Mouse (Mus musculus): Measurements from ENCODE around the gene Ncoa7. TPM values are rescaled to one million over a fixed set of nuclear protein-coding genes. Genes with fewer than 3 reads are reported as not detected.
A peak's percentile ranks its signal among the peaks of the same experiment; 100 is the strongest.

Ncoa7 gene
- 10.1 and 11.3 TPM in 2 replicates for polyA plus RNA-seq (2016; fragmentation: Nextera tagmentation; extraction: Ambion mirVana)

DNA sequence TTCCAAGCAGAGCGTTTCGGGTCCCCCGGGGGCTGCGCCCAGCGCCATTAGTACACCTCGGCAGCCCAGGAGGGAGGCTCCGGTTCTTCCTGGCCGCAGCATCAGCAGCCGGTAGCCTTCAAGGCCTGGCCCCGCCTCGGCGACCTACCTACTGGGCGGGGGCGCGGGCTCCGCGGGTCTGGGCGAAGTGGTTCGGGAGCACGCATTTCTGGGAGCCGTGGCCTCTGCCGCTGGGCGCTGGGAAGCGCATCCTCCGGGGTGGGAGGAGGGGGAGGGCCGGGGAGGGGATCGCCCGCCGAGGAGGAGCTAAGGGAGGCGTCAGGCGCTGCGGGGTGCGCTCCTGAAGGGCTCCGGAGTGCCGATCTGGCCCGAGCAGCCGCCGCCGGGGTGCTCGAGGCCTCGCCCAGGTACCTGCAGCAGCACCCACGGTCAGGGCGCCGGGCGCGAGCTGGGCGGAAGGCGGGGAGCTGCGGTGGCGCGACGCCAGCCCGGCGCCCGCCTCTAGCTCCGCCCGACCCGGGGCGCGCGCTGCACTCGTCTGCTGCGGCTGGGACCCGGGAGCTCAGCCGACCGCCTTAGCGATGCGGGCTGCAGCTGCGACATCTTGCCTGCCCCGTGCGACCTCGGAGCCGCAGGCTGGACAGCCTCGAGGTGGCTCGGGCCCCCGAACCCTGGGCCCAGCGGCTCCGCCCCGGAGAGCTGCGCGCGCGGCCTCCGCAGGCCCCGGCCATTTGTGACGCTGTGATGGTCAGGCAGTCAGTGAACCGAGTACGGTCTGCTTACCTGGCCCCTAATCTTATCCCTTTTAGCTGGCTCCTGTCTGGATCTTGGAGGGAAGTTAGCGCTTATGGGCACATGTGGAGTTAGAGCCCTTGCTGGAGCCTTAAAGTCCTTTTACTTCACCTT, at the start of gene Ncoa7:
Gene Ncoa7 (minus strand): TSS at position 646 of the 906 bp plus-strand sequence.
- peak; percentile 92 for ATAC-seq (ENCODE audit: insufficient number of reproducible peaks, insufficient read depth, low FRiP score, low TSS enrichment, low read depth)
- Histone ChIP-seq H3K27ac (peak within 1 kb of the TSS; percentile 97), H3K4me3 (replicated peaks) (peak within 1 kb of the TSS; percentile 74), H3K36me3 (no peaks in the 10 kb centered on the region), H3K27me3 (no peaks in the 10 kb centered on the region), H3K9me3 (no peaks in the 10 kb centered on the region), H3K4me2 (peak within 1 kb of the TSS; percentile 59), H3K4me1 (replicated peaks) (peaks cover 5% of the 10 kb centered on the region; the same call in 1 of the 2 replicates), H3K9ac (replicated peaks) (peak within 1 kb of the TSS; percentile 85)
- WGBS, result under 1% methylated on average over 75 of the region's 89 CpGs

DNA sequence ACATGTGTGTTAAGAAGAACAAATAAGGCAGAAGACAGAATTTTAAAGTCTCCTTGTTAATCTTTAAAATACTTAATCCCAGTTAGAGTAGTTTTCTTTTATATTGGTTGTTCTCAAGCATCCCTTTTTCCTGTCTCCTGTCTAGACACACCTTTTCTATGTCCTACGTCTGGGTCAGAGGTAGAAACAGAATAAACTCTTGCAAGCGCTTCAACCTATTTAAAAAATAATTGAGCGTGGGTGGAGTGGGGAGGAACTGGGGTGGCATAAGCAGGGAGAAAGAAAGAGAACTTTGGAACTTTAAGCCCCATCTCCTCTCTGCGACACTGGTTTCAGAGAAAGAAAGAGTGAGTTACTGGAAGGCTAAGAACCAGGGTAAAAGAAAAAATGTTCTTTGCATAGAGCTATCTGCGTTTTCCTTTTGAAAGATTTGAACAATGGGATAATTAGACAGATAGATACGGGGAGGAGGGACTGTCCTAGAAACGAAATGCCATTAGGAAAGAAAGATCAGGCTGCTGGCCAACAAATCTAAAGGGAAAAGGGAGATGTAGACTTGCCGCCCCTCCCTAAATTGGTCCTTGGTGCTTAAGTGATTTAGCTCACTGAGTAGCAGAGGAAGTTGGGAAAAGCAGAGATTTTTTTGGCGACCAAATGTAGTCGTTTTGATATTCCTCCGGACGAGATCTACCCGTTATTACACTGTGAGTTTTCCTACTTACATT, 42.1 kb upstream of the Ncoa7 start:
- WGBS, result 13% methylated on average over 13 of the region's 13 CpGs
- peak overlapping the region; percentile 90 for H3K4me2 ChIP-seq
- no peak for ATAC-seq (ENCODE audit: insufficient number of reproducible peaks, insufficient read depth, low FRiP score, low TSS enrichment, low read depth)

DNA sequence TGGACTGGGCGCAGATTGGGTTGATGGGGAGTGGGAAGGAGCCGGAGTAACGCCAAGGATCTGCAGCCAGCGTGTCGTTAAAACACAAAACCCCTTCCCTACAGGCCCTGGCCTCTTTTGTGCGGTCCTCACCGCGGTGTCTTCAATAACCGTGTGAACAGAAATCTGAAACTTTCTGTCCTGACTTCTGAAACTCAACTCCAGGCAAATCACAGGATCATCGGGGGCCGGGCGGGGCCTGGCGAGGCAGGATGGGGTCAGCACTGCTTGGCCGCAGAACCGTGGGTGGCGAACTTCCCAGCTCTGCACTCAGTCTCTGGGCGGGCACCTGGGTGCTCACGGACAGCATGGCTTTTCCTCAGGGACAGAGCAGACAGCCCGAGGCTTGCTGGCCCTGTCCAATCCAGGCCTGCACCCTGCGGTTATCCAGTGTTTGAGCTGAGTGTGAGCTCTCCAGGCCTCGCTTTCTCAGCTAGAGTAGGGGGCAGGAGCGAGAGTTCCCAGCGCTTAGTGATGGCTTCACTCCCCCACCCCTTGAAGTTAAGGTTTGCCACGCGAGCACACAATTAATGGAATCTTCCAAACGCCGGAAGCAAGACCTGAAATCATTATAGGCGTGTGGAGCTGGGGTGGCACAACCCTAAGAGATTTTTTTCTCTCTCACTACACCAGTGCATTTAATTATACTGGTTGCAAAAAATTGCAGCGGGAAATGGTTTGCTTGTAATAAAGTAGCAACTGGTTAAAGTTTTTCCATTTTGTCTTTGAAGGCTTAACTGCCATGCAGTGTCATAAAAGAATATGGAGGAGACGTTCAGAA, 41.3 kb upstream of the Ncoa7 start:
- Histone ChIP-seq H3K4me3 (replicated peaks) (peak overlapping the region; percentile 59), H3K27me3 (peaks cover 52% of the 10 kb centered on the region), H3K9ac (replicated peaks) (0 out of 2 replicates have a peak overlapping the region, but pooled peaks have one; percentile 13), H3K4me2 (peak overlapping the region; percentile 90), H3K9me3 (no peaks in the 10 kb centered on the region), H3K36me3 (no peaks in the 10 kb centered on the region), H3K27ac (no peak overlapping the region), H3K4me1 (replicated peaks) (peaks cover 19% of the 10 kb centered on the region)
- ATAC-seq (ENCODE audit: insufficient number of reproducible peaks, insufficient read depth, low FRiP score, low TSS enrichment, low read depth), result 0 out of 2 replicates have a peak, but pooled peaks have one; percentile 7
- 1% methylated on average over 30 of the region's 30 CpGs for WGBS

More for the DNA sequence above, 42.1 kb upstream of the Ncoa7 start:
- Histone ChIP-seq H3K9me3 (no peaks in the 10 kb centered on the region), H3K4me3 (replicated peaks) (no peak overlapping the region), H3K27ac (no peak overlapping the region), H3K9ac (replicated peaks) (no peak overlapping the region), H3K36me3 (no peaks in the 10 kb centered on the region), H3K4me1 (replicated peaks) (peaks cover 19% of the 10 kb centered on the region), H3K27me3 (peaks cover 52% of the 10 kb centered on the region)

DNA sequence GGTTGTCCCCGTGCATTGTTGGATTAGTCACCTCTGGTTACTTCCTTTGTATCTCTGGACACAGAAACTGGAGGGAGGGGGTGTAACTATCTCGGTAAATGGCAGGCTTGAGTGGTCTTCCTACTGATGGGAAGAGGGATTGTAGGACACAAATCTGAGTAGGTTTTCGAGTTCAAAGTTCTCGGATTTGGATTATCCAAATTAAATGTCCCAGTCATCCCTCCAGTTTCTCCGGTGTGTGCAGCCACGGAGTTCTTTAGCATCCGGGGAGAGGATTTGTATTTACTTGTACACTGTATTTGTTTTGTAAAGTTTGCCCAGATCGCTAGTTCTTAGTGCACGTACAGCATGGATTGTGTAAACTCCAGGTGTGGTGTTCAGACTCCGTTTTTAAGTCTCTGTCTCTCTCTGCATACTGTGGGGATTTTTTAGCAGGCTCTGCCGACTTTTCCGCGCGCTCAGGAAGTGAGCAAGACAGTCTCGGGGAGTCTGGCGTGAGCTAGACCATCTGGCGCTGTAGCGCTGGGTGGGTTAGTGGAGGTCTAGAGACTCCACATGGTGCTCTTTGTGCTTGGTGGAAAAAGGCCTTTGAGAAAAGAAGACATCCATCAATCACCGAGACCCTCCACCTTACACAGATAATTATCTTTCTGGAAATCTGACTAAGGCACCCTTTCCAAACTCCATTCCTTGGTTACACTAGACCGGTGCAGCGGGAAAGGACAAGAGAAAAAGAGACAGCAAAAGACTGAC, 40.5 kb upstream of the Ncoa7 start:
- H3K9me3 ChIP-seq, result no peaks in the 10 kb centered on the region
- peaks cover 52% of the 10 kb centered on the region for H3K27me3 ChIP-seq
- H3K4me2 ChIP-seq, result peak overlapping the region; percentile 90
- WGBS, result under 1% methylated on average over 21 of the region's 21 CpGs
- H3K4me3 ChIP-seq (replicated peaks), result peak overlapping the region; percentile 59
- 0 out of 2 replicates have a peak overlapping the region, but pooled peaks have one; percentile 13 for H3K9ac ChIP-seq (replicated peaks)
- no peak overlapping the region for H3K27ac ChIP-seq
- H3K4me1 ChIP-seq (replicated peaks), result peaks cover 19% of the 10 kb centered on the region
- no peaks in the 10 kb centered on the region for H3K36me3 ChIP-seq
- ATAC-seq (ENCODE audit: insufficient number of reproducible peaks, insufficient read depth, low FRiP score, low TSS enrichment, low read depth), result no peak

- peak within 1 kb of the TSS; percentile 90 for H3K4me2 ChIP-seq
- no peaks in the 10 kb centered on the region for H3K9me3 ChIP-seq
- H3K4me3 ChIP-seq (replicated peaks), result peak within 1 kb of the TSS; percentile 59
- peak; percentile 100 for ATAC-seq (ENCODE audit: insufficient number of reproducible peaks, insufficient read depth, low FRiP score, low TSS enrichment, low read depth)
- under 1% methylated on average over 69 of the region's 70 CpGs for WGBS
- H3K27ac ChIP-seq, result no peak within 1 kb of the TSS
- no peaks in the 10 kb centered on the region for H3K36me3 ChIP-seq
- H3K9ac ChIP-seq (replicated peaks), result peak within 1 kb of the TSS; percentile 48; the same call in 1 of the 2 replicates
- peaks cover 19% of the 10 kb centered on the region for H3K4me1 ChIP-seq (replicated peaks)
- H3K27me3 ChIP-seq, result peaks cover 52% of the 10 kb centered on the region
These were observed 39.7 kb upstream of the Ncoa7 start, which contains the start of gene Hey2 for GRCm38 (mm10) chr10:30842643-30843437. Gene Hey2 (minus strand): TSS chr10:30842801.

- peak; percentile 26; the same call in 1 of the 2 replicates for ATAC-seq (ENCODE audit: insufficient number of reproducible peaks, insufficient read depth, low FRiP score, low TSS enrichment, low read depth)
- H3K27me3 ChIP-seq, result peaks cover 52% of the 10 kb centered on the region
- H3K9ac ChIP-seq (replicated peaks), result peak overlapping the region; percentile 48; the same call in 1 of the 2 replicates
- no peaks in the 10 kb centered on the region for H3K36me3 ChIP-seq
- no peaks in the 10 kb centered on the region for H3K9me3 ChIP-seq
- H3K4me3 ChIP-seq (replicated peaks), result peak overlapping the region; percentile 59
- peaks cover 19% of the 10 kb centered on the region for H3K4me1 ChIP-seq (replicated peaks)
- under 1% methylated on average over 29 of the region's 29 CpGs for WGBS
- H3K4me2 ChIP-seq, result peak overlapping the region; percentile 90
- H3K27ac ChIP-seq, result no peak overlapping the region
These were observed 39.1 kb upstream of the Ncoa7 start for GRCm38 (mm10) chr10:30842228-30842627.

DNA sequence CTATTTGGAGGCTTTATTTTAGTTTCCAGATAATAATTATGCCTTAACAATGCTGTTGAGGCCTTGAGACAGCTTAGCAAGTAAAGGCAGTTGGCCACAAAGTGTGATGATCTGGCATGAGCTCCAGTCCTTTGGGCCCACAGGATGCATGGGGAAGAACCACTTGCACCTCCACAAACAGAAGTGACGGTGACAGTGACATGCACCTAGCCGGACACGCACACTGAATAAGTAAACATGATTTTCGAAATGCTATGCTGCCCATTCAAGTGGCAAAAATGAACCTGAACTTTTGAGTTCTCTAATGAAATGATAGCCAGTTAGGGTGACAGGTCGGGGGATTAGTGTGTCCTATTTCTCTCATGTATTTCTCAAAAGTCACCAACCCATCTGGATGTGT, 37.7 kb upstream of the Ncoa7 start:
- ATAC-seq (ENCODE audit: insufficient number of reproducible peaks, insufficient read depth, low FRiP score, low TSS enrichment, low read depth), result no peak

GRCm38 (mm10) chr10:30838188-30838587, 35.1 kb upstream of the Ncoa7 start:
- Histone ChIP-seq H3K36me3 (no peaks in the 10 kb centered on the region), H3K27ac (no peak overlapping the region), H3K27me3 (peaks cover 21% of the 10 kb centered on the region), H3K4me3 (replicated peaks) (no peak overlapping the region), H3K9ac (replicated peaks) (no peak overlapping the region), H3K4me2 (no peak overlapping the region), H3K4me1 (replicated peaks) (no peaks in the 10 kb centered on the region; the same call in 1 of the 2 replicates), H3K9me3 (no peaks in the 10 kb centered on the region)
- 2% methylated on average over 1 of the region's 1 CpGs for WGBS
- no peak for ATAC-seq (ENCODE audit: insufficient number of reproducible peaks, insufficient read depth, low FRiP score, low TSS enrichment, low read depth)

More for the DNA sequence above, 37.7 kb upstream of the Ncoa7 start:
- H3K36me3 ChIP-seq, result no peaks in the 10 kb centered on the region
- no peak overlapping the region for H3K9ac ChIP-seq (replicated peaks)
- H3K4me3 ChIP-seq (replicated peaks), result no peak overlapping the region
- H3K4me1 ChIP-seq (replicated peaks), result peaks cover 15% of the 10 kb centered on the region
- H3K27ac ChIP-seq, result no peak overlapping the region
- H3K27me3 ChIP-seq, result peaks cover 41% of the 10 kb centered on the region
- H3K4me2 ChIP-seq, result no peak overlapping the region
- 84% methylated on average over 5 of the region's 5 CpGs for WGBS
- no peaks in the 10 kb centered on the region for H3K9me3 ChIP-seq

DNA sequence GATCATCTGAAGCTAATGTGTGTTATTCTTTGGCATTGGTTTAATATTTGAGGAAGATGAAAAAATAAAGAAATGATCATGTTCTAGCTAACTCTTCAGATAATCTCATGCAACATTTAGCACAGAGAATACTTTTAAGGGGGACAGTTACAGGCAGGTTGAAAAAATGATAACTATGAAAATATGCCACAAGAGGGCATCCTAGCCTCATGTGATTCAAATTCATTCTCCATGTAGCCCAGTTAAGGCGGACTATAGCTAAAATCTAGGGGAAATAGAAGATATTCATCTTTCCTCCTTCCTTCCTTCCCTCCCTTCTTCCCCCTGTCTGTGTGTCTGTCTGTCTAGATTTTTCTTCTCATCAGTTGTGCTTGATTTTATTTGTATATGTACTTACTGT, 21.9 kb upstream of the Ncoa7 start:
- no peak for ATAC-seq (ENCODE audit: insufficient number of reproducible peaks, insufficient read depth, low FRiP score, low TSS enrichment, low read depth)
- 7% methylated on average over 1 of the region's 1 CpGs for WGBS
- H3K27me3 ChIP-seq, result 0 out of 2 replicates have a peak, but pooled peaks cover 5% of the 10 kb centered on the region
- no peak overlapping the region for H3K4me3 ChIP-seq (replicated peaks)
- H3K4me2 ChIP-seq, result no peak overlapping the region
- H3K9me3 ChIP-seq, result no peaks in the 10 kb centered on the region
- H3K36me3 ChIP-seq, result no peaks in the 10 kb centered on the region
- H3K27ac ChIP-seq, result no peak overlapping the region
- H3K9ac ChIP-seq (replicated peaks), result no peak overlapping the region
- H3K4me1 ChIP-seq (replicated peaks), result no peaks in the 10 kb centered on the region
